Mouse (Mus musculus): ENCODE data around the gene Tkfc.

The Tkfc gene

GRCm38 (mm10) chr19:10605293-10605900 lies at the start of gene Tkfc, which contains the start of gene Ddb1:
TSS of gene Tkfc (minus strand) at chr19:10605654.
TSS of gene Ddb1 (plus strand) at chr19:10605327.
- DNase-seq: peak; percentile 99

GRCm38 (mm10) chr19:10648156-10648555 lies 42.7 kb upstream of the Tkfc start:
- DNase-seq: no peak

- no peak for DNase-seq
Measured at GRCm38 (mm10) chr19:10645616-10646015, 40.2 kb upstream of the Tkfc start.

- DNase-seq: no peak
Measured at GRCm38 (mm10) chr19:10640589-10641378, 35.3 kb upstream of the Tkfc start.

- no peak for DNase-seq
Measured at GRCm38 (mm10) chr19:10640080-10640479, 34.6 kb upstream of the Tkfc start.

- DNase-seq: no peak
Measured at GRCm38 (mm10) chr19:10637840-10638239, 32.4 kb upstream of the Tkfc start.

GRCm38 (mm10) chr19:10634872-10635318 lies 29.4 kb upstream of the Tkfc start:
- DNase-seq: peak; percentile 65

GRCm38 (mm10) chr19:10634106-10634871 lies 28.8 kb upstream of the Tkfc start, which contains the start of gene Vwce:
TSS of gene Vwce (plus strand) at chr19:10634213.
- peak; percentile 54 for DNase-seq

GRCm38 (mm10) chr19:10608573-10609240 lies 3.3 kb upstream of the Tkfc start:
- DNase-seq: peak; percentile 28

- DNase-seq: peak; percentile 31
Measured at GRCm38 (mm10) chr19:10605901-10606622, 608 bp upstream of the Tkfc start.

GRCm38 (mm10) chr19:10604534-10604933 lies 920 bp downstream of the Tkfc start:
- no peak for DNase-seq

- DNase-seq: no peak
Measured at GRCm38 (mm10) chr19:10603660-10604523, 1.6 kb downstream of the Tkfc start.

- DNase-seq: peak; percentile 95
Measured at GRCm38 (mm10) chr19:10602787-10603186, 2.7 kb downstream of the Tkfc start.

- DNase-seq: no peak
Measured at GRCm38 (mm10) chr19:10602247-10602769, 3.1 kb downstream of the Tkfc start.

- DNase-seq: no peak
Measured at GRCm38 (mm10) chr19:10599648-10600047, 5.8 kb downstream of the Tkfc start.

GRCm38 (mm10) chr19:10598188-10598587 lies 7.3 kb downstream of the Tkfc start:
- DNase-seq: no peak

- DNase-seq: no peak
Measured at GRCm38 (mm10) chr19:10591659-10592377, 13.6 kb downstream of the Tkfc start.

GRCm38 (mm10) chr19:10590301-10590700 lies 15.2 kb downstream of the Tkfc start:
- DNase-seq: no peak

GRCm38 (mm10) chr19:10589127-10589857 lies 16.2 kb downstream of the Tkfc start:
- no peak for DNase-seq
